Mouse (Mus musculus) frontal cortex, postnatal 14 days (tissue): ENCODE measurements around the gene Htatip2.

Experiments
- DNase-seq, 2 experiments: peaks; one replicate each; pipeline ENCODE4 v3.0.0; 2022; ENCODE audit warnings: low spot score in 2 of 2

Htatip2 gene

GRCm38 (mm10) chr7:49786618-49787382, 27.9 kb downstream of the Htatip2 start:
- peak in 1 of 2 experiments; percentile 33 for DNase-seq

GRCm38 (mm10) chr7:49787383-49787645, 28.4 kb downstream of the Htatip2 start:
- DNase-seq = no peak

GRCm38 (mm10) chr7:49794304-49794703, 35.4 kb downstream of the Htatip2 start:
- DNase-seq = no peak

- no peak for DNase-seq
Observed at GRCm38 (mm10) chr7:49797171-49797570, 38.3 kb downstream of the Htatip2 start.

- no peak for DNase-seq
Observed at GRCm38 (mm10) chr7:49803511-49803910, 44.6 kb downstream of the Htatip2 start.

- DNase-seq = no peak
Observed at GRCm38 (mm10) chr7:49804638-49805165, 45.8 kb downstream of the Htatip2 start.

- DNase-seq = no peak
Observed at GRCm38 (mm10) chr7:49805618-49806017, 46.7 kb downstream of the Htatip2 start.

- DNase-seq = no peak
Observed at GRCm38 (mm10) chr7:49807093-49807682, 48.3 kb downstream of the Htatip2 start.

- no peak for DNase-seq
Observed at GRCm38 (mm10) chr7:49807846-49808622, 49.1 kb downstream of the Htatip2 start.

- DNase-seq = no peak
Observed at GRCm38 (mm10) chr7:49809100-49809499, 50.2 kb downstream of the Htatip2 start.

- DNase-seq = no peak
Observed at GRCm38 (mm10) chr7:49809562-49809961, 50.6 kb downstream of the Htatip2 start.

- no peak for DNase-seq
Observed at GRCm38 (mm10) chr7:49811346-49811745, 52.4 kb downstream of the Htatip2 start.

- DNase-seq = no peak
Observed at GRCm38 (mm10) chr7:49819393-49819792, 60.5 kb downstream of the Htatip2 start.

GRCm38 (mm10) chr7:49821370-49821769, 62.5 kb downstream of the Htatip2 start:
- DNase-seq = no peak

- no peak for DNase-seq
Observed at GRCm38 (mm10) chr7:49822028-49822427, 63.1 kb downstream of the Htatip2 start.
